Mouse (Mus musculus): ENCODE measurements around the gene Igf1r.
A peak's percentile ranks its signal among the peaks of the same experiment; 100 is the strongest.

DNA sequence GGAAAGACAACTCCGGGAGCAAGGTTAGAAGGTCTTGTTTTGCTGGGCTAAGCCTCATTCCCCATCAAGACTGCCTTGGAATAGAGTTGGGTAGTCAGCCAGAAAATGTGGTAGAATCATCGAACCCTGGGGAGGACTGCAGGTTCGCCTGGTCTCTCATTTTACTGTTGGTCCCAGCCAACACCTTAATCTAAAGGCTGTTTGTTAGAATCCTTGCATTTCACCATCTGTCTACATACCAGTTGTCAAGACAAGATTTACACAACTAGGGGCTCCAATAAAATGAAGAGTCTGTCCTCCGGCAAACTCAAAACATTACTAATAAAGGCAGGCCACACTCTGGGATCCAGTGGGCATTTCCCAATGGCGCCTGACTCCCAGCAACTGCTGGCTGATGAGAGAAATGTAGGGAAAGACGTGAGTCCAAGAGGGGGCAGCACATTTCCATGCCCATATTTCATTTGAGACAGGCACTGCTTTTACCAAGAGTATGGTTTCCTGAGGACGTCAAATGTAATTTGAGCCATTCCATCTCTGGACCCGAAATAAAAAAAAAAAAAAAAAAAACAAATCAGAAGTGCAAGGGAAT lies 310.1 kb downstream of the Igf1r start:
- TF ChIP-seq EP300 (IDR thresholded peaks at IDR 0.05) (no peak), CTCF (IDR thresholded peaks at IDR 0.05) (peak; percentile 36)
